Mouse (Mus musculus) layer of hippocampus, adult 11-12 months (tissue): ENCODE measurements at regions not wholly inside any gene's neighbourhood (a gene's known extent, or its start where the extent isn't known, plus 50 kb on each side); places are given as distances from the start of the nearest gene placed in this dataset.

Experiments
- DNase-seq: peaks from one replicate; pipeline ENCODE4 v3.0.0; 2022; ENCODE audit warnings: low spot score

DNA sequence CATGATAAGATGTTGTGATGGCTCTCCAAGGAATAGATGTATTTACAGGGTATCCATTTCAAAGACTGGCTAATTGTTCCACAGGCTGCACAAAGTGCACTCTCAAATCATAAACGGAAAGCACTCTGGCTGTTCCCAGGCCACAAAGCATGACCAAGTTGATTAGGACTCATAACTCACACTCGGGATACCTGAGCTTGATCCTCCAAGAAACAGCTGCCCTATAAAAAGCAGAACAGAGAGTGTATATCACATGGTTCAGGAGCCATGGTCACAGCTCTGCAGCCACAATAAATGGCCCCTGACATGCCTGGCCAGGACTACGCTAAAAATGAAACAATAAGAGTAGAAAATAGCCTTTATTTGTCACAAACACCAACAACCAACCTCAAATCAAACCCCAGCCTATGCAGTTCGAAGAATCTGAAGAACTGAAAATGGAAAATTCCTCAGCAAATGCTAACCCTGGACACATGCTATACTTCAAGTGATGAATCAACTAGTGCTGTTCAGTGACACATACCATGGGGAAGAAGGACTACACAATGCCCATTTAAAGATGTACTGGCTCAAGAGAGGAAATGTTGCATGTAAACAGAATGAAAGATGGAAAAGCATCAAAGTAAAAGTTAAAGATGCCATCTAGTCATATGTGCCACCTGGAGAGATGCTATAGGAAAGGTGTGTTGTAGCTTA, 473.5 kb downstream of the Gsdmc2 start:
- no peak for DNase-seq

DNA sequence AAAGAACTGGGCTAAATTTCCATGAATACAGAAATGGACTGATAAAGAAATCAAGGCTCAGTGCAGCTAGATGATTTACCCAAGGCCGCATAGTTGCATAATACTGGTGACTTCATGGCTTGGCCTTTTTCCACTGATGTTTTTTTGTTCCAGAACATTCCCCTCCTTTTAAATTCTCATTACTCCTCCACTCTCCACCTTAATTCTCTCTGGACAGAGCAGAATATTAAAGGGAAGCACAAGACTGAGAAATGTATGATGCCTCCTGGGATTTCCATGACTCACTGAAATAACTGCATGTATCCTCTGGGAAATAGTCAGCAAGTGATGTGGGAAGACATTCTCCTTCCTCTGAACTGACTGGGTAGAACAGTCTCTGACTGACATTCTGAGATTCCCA, 480.5 kb downstream of the Gsdmc2 start:
- DNase-seq = no peak

DNA sequence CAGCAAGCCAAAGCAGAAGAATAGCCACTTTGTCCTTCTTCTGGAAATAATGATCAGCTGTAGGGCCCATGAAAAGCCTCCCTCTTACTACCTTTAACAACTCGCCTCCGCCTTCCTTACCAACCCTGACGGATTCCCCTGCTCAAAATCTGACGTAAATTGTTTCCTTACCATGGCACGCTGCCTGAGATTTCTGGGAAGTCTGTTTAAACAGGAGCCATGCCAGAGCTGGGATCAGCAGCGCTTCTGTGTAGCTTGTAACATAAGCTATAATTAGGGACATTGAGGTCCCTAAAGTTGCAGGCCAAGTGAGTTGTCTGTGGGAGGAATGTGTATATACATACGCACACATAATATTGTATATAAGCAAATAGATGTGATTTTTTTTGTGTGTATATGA, 484.6 kb downstream of the Gsdmc2 start:
- DNase-seq = peak; percentile 7

DNA sequence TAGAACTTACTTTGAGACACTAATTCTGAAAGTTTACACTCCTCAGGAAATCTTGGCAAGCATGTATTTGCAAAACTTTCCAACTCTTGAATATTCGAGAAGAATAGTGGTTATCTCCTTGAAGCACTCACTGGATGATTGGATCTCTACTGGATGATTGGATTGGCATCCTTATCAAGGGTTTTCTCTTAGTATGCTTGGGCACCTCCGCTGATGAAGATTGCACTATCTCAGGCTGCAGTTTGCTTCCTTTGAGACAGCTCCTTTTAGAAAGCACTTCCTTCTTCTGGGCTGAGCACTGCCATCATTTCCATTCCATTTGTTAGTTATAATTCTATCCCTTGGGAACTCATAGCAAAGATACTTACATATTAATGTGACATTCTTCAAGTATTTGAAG, 503.2 kb downstream of the Gsdmc2 start:
- DNase-seq = no peak

DNA sequence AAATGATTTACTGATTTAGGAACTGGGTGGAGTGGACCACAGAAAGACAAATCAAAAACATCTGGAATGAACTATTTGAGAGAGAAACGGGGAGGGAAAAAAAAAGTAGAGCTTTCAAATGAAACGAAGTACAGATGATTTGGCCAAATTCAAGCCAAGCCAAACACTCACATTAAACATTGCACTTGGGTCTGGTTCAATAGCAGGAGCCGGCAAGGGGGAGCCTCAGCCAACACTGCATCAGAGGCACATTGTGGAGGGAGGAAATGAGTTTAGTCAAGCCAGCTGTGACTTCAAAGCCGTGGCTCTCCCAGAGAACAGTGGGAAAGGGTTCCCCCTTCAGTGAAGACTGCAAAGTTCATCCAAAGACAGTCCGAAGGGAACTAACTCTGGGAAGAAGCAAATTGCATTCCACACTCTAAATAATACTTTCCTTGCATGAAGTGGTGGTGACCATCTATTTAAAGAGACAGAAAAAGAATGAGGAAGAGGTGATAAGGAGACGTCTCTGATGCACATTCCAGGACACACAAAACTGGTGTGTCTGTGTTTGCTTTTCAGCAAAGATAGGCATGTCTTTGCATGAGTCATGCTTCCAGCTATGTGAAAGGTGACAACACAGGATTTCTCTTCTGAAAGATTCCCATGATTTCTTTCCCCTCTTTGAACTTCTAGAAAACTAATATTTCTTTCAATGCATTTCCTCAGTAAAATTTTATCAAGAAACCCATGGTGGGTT, 504.5 kb downstream of the Gsdmc2 start:
- DNase-seq = peak; percentile 21

DNA sequence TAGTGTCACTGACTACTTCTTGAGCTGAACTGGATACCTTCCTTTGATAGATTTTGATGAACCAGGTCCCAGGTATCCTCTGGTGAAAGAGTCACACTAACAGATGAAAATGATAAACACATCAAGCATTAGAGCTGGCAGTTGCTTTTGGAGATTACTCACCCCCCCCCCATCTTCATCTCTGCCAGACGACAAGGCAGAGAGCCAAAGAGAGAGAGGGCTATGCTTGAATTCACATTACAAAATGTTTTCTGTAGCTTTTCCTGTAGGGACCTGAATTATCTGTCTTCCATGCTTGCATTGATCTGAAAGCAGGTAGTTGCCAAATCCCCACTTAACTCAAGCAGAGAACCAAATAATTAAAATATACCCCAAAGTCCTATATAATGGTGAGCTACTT, 525.3 kb downstream of the Gsdmc2 start:
- DNase-seq = no peak

DNA sequence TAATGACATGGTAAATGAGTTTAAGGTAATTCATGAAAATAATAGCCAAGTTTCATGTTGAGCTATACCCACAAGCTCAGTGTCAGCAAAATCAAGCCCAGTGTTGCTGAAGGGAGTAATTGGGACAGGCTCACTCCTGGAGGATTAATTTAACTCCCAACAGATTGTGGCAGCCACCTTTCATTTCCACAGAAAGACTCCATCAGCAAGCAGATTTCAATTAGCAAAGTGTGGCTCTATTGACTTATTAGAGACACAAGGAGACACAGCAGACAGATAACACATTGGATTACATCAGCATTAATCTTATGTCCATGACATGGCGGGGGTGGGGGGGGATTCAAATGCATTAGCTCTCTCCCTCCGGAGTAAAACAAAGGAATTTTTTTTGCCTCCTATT, 534.6 kb downstream of the Gsdmc2 start:
- DNase-seq = no peak

DNA sequence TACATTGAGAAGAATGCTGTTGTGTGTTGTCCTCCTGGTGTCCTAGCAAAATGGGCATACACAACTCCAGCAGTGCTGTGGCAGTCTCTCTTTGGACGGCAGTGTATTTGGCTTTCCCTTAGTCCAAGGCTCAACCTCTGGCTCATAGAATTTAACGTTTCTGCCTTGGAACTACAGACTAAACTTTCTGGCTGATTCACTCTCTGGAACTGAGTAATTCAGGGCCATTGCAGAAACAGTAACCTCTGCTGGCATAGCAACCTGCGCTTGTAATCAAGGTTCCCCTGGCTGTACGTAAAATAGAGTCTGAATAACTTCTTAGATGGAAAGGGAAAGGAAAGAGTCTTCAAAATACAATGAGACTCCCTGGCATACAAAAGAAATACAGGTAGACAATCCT, 545.7 kb downstream of the Gsdmc2 start:
- no peak for DNase-seq

DNA sequence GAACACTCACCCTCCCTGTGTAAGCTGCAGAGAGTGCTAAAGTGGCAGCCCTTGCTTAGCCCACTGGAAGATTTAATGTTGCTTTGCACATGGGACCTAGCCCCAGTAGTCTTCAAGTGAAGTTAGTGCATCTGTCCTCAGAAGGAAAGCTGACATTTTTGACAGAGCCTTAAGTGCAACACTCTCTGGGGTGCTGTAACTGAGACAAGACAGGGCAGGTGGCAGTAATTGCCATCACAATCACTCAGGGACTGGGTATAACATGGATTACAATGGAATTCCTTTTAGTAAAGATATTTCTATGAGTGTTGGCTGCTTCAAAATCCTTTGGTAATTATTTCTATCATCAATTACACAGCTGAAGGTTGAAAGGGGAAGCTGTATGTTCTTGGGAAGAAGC, 556.4 kb downstream of the Gsdmc2 start:
- no peak for DNase-seq

DNA sequence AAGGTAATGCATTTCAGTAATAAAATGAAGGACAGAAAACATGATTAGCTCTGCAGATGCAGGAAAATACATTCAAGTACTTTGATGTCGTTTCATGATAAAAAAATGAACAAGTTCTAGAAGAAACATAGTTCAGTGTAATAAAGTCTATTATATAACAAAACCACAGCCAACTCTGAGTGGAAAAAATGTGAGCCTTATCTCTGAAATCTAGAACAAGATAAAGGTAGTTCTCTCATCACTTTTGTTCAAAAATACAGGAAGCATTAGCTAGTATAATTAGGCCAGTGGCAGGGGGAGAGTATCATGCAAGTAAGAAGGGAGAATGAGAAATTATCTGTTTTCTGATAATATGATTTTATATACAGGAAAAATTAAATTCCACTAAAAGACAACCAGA, 559.0 kb downstream of the Gsdmc2 start:
- no peak for DNase-seq

DNA sequence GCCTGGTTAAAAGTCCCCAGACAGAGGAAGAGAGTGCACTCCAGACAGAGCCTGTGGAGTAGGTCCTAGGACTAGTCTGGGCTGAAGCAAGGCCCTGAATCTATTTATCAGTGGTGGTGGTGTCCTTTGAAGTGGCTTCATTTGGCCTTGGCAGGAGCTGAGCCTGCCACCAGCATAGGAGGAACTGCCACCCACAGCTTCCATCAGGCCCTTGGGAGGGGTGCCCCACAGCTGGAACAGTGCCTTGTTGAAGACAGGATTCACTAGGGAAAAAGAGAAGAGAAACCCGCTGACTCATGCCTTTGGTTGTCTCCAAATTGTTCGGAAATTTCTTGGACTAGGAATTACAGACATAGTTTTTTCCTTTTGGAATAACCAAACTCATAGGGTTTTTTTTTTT, 574.6 kb downstream of the Gsdmc2 start:
- DNase-seq = peak; percentile 12

DNA sequence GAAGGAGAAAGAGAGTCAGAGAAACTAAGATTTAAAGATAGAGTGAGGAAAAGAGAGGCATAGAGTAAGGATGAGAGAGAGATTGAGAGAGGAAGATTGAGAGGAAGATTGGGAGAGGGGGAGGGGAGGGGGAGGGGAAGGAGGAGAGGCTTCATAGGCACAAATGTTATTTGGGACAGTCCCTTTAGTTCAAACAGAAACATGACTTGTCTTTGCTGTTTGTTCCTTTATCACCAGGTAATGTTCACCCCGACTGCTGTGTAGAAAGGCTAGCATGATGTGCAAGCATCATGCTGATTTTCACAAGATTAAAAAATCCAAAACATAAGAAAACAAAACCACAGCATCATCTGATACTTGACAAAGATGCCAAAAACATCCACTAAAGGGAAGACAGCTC, 579.1 kb downstream of the Gsdmc2 start:
- DNase-seq = no peak

DNA sequence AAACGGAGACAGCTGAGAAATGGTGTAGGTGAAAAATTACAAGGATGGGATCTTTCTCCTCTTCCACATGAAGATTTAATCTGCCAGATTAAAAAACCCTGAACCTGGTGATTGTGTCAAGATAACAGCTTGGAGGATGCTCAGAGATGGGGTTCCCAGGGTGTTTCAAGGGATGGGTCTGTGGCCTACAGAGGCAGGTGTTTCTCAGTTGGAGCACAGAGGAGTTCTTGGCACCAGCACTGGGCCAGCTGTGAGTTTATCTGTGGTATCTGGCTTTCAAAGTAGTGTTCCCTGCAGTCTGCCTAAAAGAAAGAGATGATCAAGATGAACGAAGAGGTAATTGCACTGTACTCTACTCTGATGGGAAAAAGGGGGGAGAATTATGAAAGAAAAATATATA, 589.2 kb downstream of the Gsdmc2 start:
- DNase-seq = no peak

DNA sequence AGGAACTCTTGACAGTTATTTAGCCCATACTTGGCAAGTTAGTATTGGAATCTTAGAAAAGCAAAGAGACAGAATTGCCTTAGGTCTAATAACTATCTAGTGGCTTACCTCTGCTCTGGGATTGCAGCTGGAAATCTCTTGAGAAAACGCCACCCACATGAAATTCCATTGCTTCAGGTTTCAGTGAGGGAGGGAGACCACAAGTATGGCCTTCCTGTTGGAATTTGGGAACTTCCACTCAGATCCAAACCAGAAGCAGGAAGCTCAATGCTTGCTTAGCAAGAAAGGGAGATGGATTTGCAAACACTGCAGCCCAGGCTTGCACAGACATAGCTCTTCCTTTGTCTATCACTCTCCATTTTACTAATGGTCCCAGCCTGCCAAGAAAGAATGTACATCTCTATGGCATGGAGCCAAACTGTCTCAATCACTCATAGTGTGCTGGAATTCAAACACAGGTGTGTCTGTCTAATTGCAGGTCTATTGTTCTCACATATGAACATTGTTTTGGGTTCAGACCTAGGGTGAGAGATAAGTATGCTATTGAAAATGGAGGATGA, 592.1 kb downstream of the Gsdmc2 start:
- no peak for DNase-seq

DNA sequence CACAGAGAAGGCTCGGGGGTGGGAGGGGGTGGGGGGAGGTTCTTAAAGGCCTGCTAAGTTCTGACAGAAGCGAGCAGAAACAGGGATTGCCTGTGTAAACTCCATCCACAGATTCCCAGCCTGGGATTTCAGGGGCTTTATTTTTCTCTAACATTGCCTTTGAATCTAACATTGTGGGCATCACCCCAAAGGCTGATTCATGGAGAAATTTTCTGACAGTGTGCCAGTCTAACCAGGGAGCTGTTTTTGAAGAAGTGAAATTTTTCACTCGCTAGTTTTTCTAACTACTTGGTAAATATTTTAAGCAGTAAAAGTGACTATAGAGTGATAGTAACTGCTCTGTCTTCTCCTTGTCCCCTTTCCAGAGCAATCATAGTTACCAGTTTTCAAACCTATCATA, 606.4 kb downstream of the Gsdmc2 start:
- peak; percentile 4 for DNase-seq

DNA sequence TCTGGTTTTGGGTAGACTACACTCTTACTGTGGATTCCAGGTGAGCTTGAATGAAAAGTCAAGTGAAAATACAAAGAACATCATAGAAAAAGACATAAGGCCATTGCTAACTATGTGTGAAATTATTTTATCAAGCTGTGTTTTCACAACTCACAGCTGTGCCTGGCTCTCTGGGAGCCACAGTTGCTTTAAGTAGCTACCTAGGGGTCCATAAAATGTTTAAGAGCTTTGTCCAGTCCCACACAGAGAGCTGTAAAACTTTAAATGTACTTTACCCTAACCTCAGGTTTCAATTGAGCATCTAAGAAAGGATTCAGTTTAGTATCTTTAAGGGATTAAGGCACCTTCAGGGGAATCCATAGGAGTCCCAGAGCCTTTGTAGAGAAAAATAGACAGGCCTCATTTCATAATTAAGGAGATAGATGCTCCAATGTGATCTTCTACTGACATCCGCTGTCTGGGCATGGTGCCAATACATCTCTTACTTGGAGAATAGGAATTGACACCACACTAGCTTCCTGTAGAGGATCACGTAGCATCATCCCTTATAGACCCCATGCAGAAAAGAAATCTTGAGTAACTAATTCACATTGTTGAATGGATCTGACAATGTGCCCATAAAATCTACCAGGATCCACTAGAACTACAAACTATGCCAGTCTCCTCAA, 626.5 kb downstream of the Gsdmc2 start:
- no peak for DNase-seq

DNA sequence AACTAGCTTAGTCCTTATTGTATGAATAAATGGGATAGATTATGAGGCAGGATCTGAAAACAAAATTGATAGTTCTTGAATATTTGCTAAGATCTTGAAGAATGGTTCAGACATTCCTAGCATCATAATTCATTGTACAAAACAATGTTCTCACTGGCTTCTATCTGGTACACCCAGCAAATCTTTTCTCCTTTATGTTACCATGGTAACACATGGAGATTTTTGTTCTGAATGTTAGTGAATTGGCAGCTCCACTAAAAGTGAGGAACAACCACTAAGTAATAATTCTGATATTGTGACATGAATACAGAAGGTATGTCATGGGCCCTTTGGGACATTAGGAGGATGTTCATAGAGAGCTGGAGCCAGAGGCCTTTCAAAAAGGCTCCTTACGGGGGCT, 639.8 kb downstream of the Gsdmc2 start:
- DNase-seq = no peak

DNA sequence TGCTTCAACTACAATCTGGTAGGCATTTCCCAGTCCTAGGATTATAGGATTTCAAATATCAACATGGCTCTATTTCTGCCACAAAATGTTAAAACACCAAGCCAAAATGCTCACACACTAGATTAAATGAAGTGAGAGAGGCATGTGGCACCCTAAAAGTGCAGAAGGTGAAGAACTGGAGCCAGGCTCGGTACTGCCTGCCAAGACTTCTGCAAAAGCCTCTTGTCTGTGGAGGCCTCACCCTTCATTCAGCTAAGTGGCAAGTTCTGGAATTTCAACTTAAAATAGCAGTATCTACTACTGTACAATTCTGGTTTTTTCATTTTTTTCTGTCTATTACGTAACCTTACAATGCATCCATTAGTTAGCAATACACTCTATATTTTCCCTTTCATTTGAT, 649.9 kb downstream of the Gsdmc2 start:
- no peak for DNase-seq

DNA sequence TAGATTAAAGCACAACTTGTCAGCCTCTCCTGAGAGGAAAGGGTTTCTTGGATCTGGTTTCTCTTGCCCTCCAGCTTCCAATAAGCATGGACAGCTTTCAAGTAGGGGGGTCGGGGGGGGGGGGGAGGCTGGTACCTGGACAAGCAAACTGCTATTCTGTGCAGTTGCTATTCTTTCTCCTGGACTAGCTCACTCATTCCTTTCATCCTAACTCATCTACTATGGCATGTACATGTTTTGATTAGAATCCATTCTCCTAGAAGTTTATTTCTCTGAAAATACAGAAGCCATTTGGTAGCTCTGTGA, 650.5 kb downstream of the Gsdmc2 start:
- no peak for DNase-seq

DNA sequence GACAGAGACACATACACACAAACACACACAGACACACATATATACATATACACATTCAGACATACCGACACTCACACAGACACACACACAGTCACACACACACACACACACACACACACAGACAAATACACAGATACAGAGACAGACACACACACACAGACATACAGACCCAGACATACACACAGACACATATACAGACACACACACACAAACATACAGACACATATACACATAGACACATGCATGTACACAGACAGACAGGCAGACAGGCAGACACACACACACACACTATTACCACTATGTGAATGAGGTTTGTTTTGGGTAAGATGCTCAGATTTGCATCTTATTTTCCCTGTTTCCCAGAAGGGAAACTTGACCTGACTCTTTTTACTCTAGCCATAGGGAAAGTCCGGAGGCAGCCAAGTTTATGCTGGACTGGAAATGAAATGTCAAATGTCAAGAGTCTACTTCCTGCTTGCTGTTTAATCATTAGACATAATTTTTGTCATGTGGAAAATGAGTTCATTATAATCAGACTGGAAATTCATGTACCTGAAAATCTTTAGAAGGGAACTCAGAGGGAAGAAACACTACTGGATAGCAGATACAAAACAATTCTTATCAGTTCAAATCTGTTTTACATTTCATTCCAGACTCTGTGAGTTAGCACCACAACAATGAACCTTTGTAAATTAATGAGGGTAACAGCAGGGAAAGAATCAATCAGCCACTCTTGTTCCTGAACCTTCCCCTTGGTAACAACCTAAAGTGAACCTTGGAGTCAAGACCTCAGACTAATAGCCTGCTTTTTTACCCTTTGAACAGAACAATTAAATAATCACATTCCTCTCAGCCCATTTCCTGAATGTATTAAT, 651.1 kb downstream of the Gsdmc2 start:
- no peak for DNase-seq

DNA sequence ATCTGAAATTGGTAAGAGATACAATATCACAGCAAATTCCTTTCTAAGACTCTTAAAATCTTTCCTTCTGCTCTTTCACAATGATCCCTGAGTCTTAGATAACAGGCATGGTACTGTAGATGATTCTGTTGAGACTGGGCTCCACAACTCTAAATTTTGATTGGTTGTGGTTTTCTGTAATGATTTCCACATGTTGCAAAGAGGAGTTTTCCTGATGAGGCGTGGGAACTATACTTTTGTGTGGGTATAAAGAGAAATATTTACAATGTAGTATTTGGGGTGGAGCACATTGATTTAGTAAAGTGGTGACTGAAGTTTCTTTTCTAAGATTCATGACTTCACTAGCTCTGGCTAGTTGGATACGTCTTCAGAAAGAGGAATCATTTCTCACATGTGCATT, 653.2 kb downstream of the Gsdmc2 start:
- no peak for DNase-seq

DNA sequence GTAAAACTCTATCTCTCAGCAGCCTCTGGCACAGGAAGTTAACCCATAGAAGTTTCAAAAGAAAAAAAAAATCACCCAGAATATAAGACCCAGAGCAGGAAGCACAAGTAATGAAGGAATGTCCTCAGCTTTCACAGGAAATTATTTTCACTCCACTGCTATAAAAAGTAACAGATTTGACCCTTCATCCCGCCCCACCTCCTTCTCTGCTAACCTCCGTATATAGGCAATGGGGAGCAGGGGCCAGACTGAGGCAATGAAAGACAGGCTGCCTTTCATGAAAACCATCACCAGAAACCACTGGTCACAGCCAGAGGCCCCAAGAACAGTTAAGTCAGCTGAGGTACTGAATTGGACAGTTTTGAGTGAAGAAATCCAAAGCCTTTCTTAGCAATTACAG, 654.9 kb downstream of the Gsdmc2 start:
- no peak for DNase-seq
